ENCODE assay signal across 10 mouse cellular contexts in genomic region chr1:155740622-155741377, GRCm38 (mm10). TPM values are rescaled to one million over a fixed set of nuclear protein-coding genes. Genes with fewer than 3 reads are reported as not detected.
DNase-seq lines count a peak whose midpoint lies in the region; ATAC-seq and TF ChIP-seq lines count a peak whose summit lies in the region.
"Had no signal": no experiment of that assay in that cellular context is flagged by ENCODE, and none has a peak within 500 bp of the region (broad histone marks: within the 10 kb centered on the region; RNA-seq: fewer than 3 reads in every experiment).

No protein-coding gene starts in this region.

- 0 out of 2 replicates have a peak overlapping the region, but pooled peaks have one; percentile 0 for H3K4me3 ChIP-seq in forebrain, embryonic 16.5 days (replicated peaks; ENCODE audit: low read length)
- H3K4me3 ChIP-seq in kidney, embryonic 14.5 days (ENCODE audit: low read length): peak overlapping the region; percentile 56
- peak overlapping the region; percentile 67 for H3K4me3 ChIP-seq in midbrain, embryonic 10.5 days

- H3K27ac ChIP-seq in forebrain, embryonic 16.5 days (ENCODE audit: low read length): no peak overlapping the region
- no peak overlapping the region for H3K27ac ChIP-seq in kidney, embryonic 14.5 days (ENCODE audit: low read depth, low read length)
- no peak overlapping the region for H3K27ac ChIP-seq in midbrain, embryonic 10.5 days (replicated peaks)

- POLR2A ChIA-PET in Patski (lab: Charles Lee): no interaction called here

- CTCF ChIA-PET in Patski (lab: Charles Lee): no interaction called here

- in situ Hi-C loops in Patski (cut with MboI; ENCODE audit: low pct_unique_long_range_greater_than_20kb): no loop called here

- H3K9ac ChIP-seq in forebrain, embryonic 16.5 days (replicated peaks; ENCODE audit: low read depth, low read length): no peak overlapping the region
- no peak overlapping the region for H3K9ac ChIP-seq in kidney, embryonic 14.5 days (ENCODE audit: low read depth, low read length)

- peaks cover 68% of the 10 kb centered on the region for H3K27me3 ChIP-seq in Patski
- H3K27me3 ChIP-seq in forebrain, embryonic 16.5 days (replicated peaks; ENCODE audit: control insufficient read depth, insufficient read depth, low read length): peaks cover 54% of the 10 kb centered on the region
- peaks cover 93% of the 10 kb centered on the region for H3K27me3 ChIP-seq in kidney, embryonic 14.5 days (ENCODE audit: control insufficient read depth, insufficient read depth, low read length)
- H3K27me3 ChIP-seq in midbrain, embryonic 10.5 days (ENCODE audit: low read depth, poor library complexity, severe bottlenecking): peaks cover 100% of the 10 kb centered on the region

- no peaks in the 10 kb centered on the region for H3K9me3 ChIP-seq in forebrain, embryonic 16.5 days (ENCODE audit: control insufficient read depth, low read length)
- no peaks in the 10 kb centered on the region for H3K9me3 ChIP-seq in kidney, embryonic 14.5 days (ENCODE audit: control insufficient read depth, low read length)
- H3K9me3 ChIP-seq in midbrain, embryonic 10.5 days (replicated peaks): no peaks in the 10 kb centered on the region
- H3K9me3 ChIP-seq: G1E had no signal

- under 1% methylated on average over 44 of the region's 44 CpGs for WGBS in forebrain, embryonic 16.5 days
- WGBS in kidney, embryonic 14.5 days: under 1% methylated on average over 44 of the region's 44 CpGs
- under 1% methylated on average over 44 of the region's 44 CpGs for WGBS in midbrain, embryonic 10.5 days

- peak; percentile 91 for ATAC-seq in Patski
- ATAC-seq in forebrain, embryonic 16.5 days: 0 out of 2 replicates have a peak, but pooled peaks have one; percentile 19
- peak; percentile 29; the same call in 1 of the 2 replicates for ATAC-seq in kidney, embryonic 14.5 days (ENCODE audit: low FRiP score, low TSS enrichment)
- ATAC-seq in megakaryocyte-erythroid progenitor cell, adult 5-6 weeks (replicated peaks; ENCODE audit: low FRiP score, low TSS enrichment, poor library complexity, severe bottlenecking): no peak

- TF ChIP-seq CTCF in Patski (IDR thresholded peaks at IDR 0.05): no peak

- DNase-seq in heart, adult 11 months: peak; percentile 79
- no peak for DNase-seq in heart, adult 9 months (ENCODE audit: low spot score in 2 of 2)
- DNase-seq in Patski (ENCODE audit: low read depth, low spot score): no peak
- DNase-seq in midbrain, embryonic 10.5 days (ENCODE audit: low spot score): peak; percentile 73
- DNase-seq in right cerebral cortex, postnatal 36 days (ENCODE audit: low spot score in 2 of 2): no peak

- peak overlapping the region; percentile 16 for H3K4me2 ChIP-seq in forebrain, embryonic 16.5 days (ENCODE audit: low read length)
- H3K4me2 ChIP-seq in kidney, embryonic 14.5 days (replicated peaks; ENCODE audit: low read depth, low read length): peak overlapping the region; percentile 95

- peaks cover 29% of the 10 kb centered on the region for H3K4me1 ChIP-seq in forebrain, embryonic 16.5 days (replicated peaks; ENCODE audit: control insufficient read depth, insufficient read depth, low read length)
- H3K4me1 ChIP-seq in kidney, embryonic 14.5 days (ENCODE audit: control insufficient read depth, insufficient read depth, low read length): peaks cover 18% of the 10 kb centered on the region
- peaks cover 58% of the 10 kb centered on the region for H3K4me1 ChIP-seq in midbrain, embryonic 10.5 days

- H3K36me3 ChIP-seq in forebrain, embryonic 16.5 days (ENCODE audit: control insufficient read depth, insufficient read depth): no peaks in the 10 kb centered on the region
- H3K36me3 ChIP-seq in kidney, embryonic 14.5 days (ENCODE audit: control insufficient read depth, insufficient read depth, low read length): no peaks in the 10 kb centered on the region
- H3K36me3 ChIP-seq in midbrain, embryonic 10.5 days: no peaks in the 10 kb centered on the region
- H3K36me3 ChIP-seq: G1E had no signal

RNA-seq across cellular contexts. Expression of gene Lhx4, which starts 10.7 kb away (rescaled TPM):
- polyA plus RNA-seq in Patski (2021): not detected
- polyA plus RNA-seq in forebrain, embryonic 16.5 days (2015; fragmentation: Nextera tagmentation; extraction: Ambion mirVana): not detected in 2 replicates
- 0.08 TPM in 1 of 2 replicates, not detected in the other for polyA plus RNA-seq in kidney, embryonic 14.5 days (2014; fragmentation: Nextera tagmentation; extraction: Ambion mirVana)
- 2.2 and 4.6 TPM in 2 replicates for polyA plus RNA-seq in midbrain, embryonic 10.5 days (2016; fragmentation: Nextera tagmentation; extraction: Ambion mirVana)
- not detected in 2 replicates for total RNA-seq in megakaryocyte-erythroid progenitor cell, adult 5-6 weeks (2014; fragmentation: Nextera tagmentation)
- total RNA-seq in megakaryocyte-erythroid progenitor cell, adult 5-6 weeks (2017): not detected in 2 replicates
- total RNA-seq: heart, postnatal 10 days had no signal
- polyA plus RNA-seq: G1E had no signal

Comparison
In these comparisons a context has a peak if more than half of its experiments do, and no peak if none do; other contexts are left out.
1. DNase-seq: peak in heart, adult 11 months (single experiment) and midbrain, embryonic 10.5 days (single experiment); none in heart, adult 9 months (0 of 2), Patski (single experiment) and right cerebral cortex, postnatal 36 days (0 of 2).
2. H3K4me3 ChIP-seq: peak in every context shown above with its lines; median percentile 67 in midbrain, embryonic 10.5 days; 56 in kidney, embryonic 14.5 days; 0 in forebrain, embryonic 16.5 days.